8 mouse cellular contexts compared by ENCODE assay signal in genomic region chr4:121023941-121024340, GRCm38 (mm10). TPM values are rescaled to one million over a fixed set of nuclear protein-coding genes. Genes with fewer than 3 reads are reported as not detected.
A peak's percentile ranks its signal among the peaks of the same experiment; 100 is the strongest.
DNase-seq lines count a peak whose midpoint lies in the region; ATAC-seq lines count a peak whose summit lies in the region.
"Had no signal": no experiment of that assay in that cellular context is flagged by ENCODE, and none has a peak within 500 bp of the region (broad histone marks: within the 10 kb centered on the region; RNA-seq: fewer than 3 reads in every experiment).

No protein-coding gene starts in this region.

- H3K4me1 ChIP-seq in hindbrain, embryonic 11.5 days (replicated peaks; ENCODE audit: control insufficient read depth, insufficient read depth, low read length), result no peaks in the 10 kb centered on the region

- ATAC-seq in hindbrain, embryonic 11.5 days (ENCODE audit: low FRiP score), result no peak

- no peaks in the 10 kb centered on the region for H3K27me3 ChIP-seq in hindbrain, embryonic 11.5 days (ENCODE audit: control insufficient read depth, insufficient read depth, low read length)

- H3K4me3 ChIP-seq in hindbrain, embryonic 11.5 days (ENCODE audit: low read depth, low read length), result no peak overlapping the region

- H3K36me3 ChIP-seq in hindbrain, embryonic 11.5 days (ENCODE audit: control insufficient read depth, insufficient read depth, low read length), result no peaks in the 10 kb centered on the region

- H3K9ac ChIP-seq in hindbrain, embryonic 11.5 days (ENCODE audit: low read depth, low read length), result no peak overlapping the region

- DNase-seq in 3134 (ENCODE audit: extremely low read depth, insufficient read length, low spot score) (peak; percentile 66), 416B (ENCODE audit: low read depth) (peak; percentile 97)
- peak; percentile 66 for DNase-seq in gonadal fat pad, adult 2 months (ENCODE audit: low read depth)
- peak; percentile 88 for DNase-seq in lung, postnatal 25 days (ENCODE audit: low spot score)
- no peak for DNase-seq in embryo, embryonic 10.5 days (ENCODE audit: low spot score)
- DNase-seq in thymus, postnatal 14 days, result no peak
- DNase-seq in hindbrain, embryonic 11.5 days (ENCODE audit: low spot score), result no peak
- DNase-seq: gastrocnemius, postnatal 36 days had no signal

- no peak overlapping the region for H3K27ac ChIP-seq in hindbrain, embryonic 11.5 days (ENCODE audit: low read depth, low read length)

- no peak overlapping the region for H3K4me2 ChIP-seq in hindbrain, embryonic 11.5 days (replicated peaks; ENCODE audit: low read depth, low read length)

- 95% methylated on average over 2 of the region's 2 CpGs for WGBS in hindbrain, embryonic 11.5 days

- no peaks in the 10 kb centered on the region for H3K9me3 ChIP-seq in hindbrain, embryonic 11.5 days (ENCODE audit: control insufficient read depth, low read length)

RNA-seq across cellular contexts. Expression of gene Smap2, which starts 6.9 kb away (rescaled TPM):
- 11.2 and 16.7 TPM in 2 replicates for polyA plus RNA-seq in gonadal fat pad, adult 2 months (2012; rRNA removed)
- polyA plus RNA-seq in hindbrain, embryonic 11.5 days (2014; fragmentation: Nextera tagmentation; extraction: Ambion mirVana), result 20.4 and 21.9 TPM in 2 replicates

RNA-seq across cellular contexts. Expression of gene Col9a2, which starts 15.2 kb away (rescaled TPM):
- 0.08 and 0.27 TPM in 2 replicates for polyA plus RNA-seq in gonadal fat pad, adult 2 months (2012; rRNA removed)
- 5.1 and 7.9 TPM in 2 replicates for polyA plus RNA-seq in hindbrain, embryonic 11.5 days (2014; fragmentation: Nextera tagmentation; extraction: Ambion mirVana)

Comparison
In these comparisons a context has a peak if more than half of its experiments do, and no peak if none do; other contexts are left out.
1. DNase-seq: peak in 3134 (single experiment), 416B (single experiment), gonadal fat pad, adult 2 months (single experiment) and lung, postnatal 25 days (single experiment); none in embryo, embryonic 10.5 days (single experiment), thymus, postnatal 14 days (single experiment) and hindbrain, embryonic 11.5 days (single experiment).